Comparison of ENCODE assay signal across 15 mouse cellular contexts in genomic region chr6:147391425-147392158, GRCm38 (mm10).
DNase-seq lines count a peak whose midpoint lies in the region; ATAC-seq lines count a peak whose summit lies in the region.
"Had no signal": no experiment of that assay in that cellular context is flagged by ENCODE, and none has a peak within 500 bp of the region (broad histone marks: within the 10 kb centered on the region; RNA-seq: fewer than 3 reads in every experiment).

No protein-coding gene starts in this region.

- 38% methylated on average over 14 of the region's 14 CpGs for WGBS in embryonic facial prominence, embryonic 11.5 days
- WGBS in embryonic facial prominence, embryonic 10.5 days: 50% methylated on average over 14 of the region's 14 CpGs
- WGBS in neural tube, embryonic 11.5 days: 39% methylated on average over 14 of the region's 14 CpGs
- 15% methylated on average over 14 of the region's 14 CpGs for WGBS in hindbrain, embryonic 12.5 days

- no peak for ATAC-seq in embryonic facial prominence, embryonic 11.5 days (replicated peaks; ENCODE audit: insufficient number of reproducible peaks, low FRiP score, low TSS enrichment, low read depth)
- ATAC-seq in neural tube, embryonic 11.5 days (ENCODE audit: insufficient read depth, low FRiP score, low TSS enrichment): 0 out of 2 replicates have a peak, but pooled peaks have one; percentile 16
- ATAC-seq in hindbrain, embryonic 12.5 days (ENCODE audit: low FRiP score): no peak

- no peak overlapping the region for H3K4me3 ChIP-seq in embryonic facial prominence, embryonic 11.5 days (ENCODE audit: low read depth, low read length)
- H3K4me3 ChIP-seq in embryonic facial prominence, embryonic 10.5 days: no peak overlapping the region
- no peak overlapping the region for H3K4me3 ChIP-seq in neural tube, embryonic 11.5 days (ENCODE audit: low read depth, low read length)
- H3K4me3 ChIP-seq in hindbrain, embryonic 12.5 days: no peak overlapping the region
- H3K4me3 ChIP-seq: heart, embryonic 10.5 days; liver, embryonic 13.5 days; myocyte had no signal

- no peak overlapping the region for H3K9ac ChIP-seq in embryonic facial prominence, embryonic 11.5 days (replicated peaks; ENCODE audit: low read length)
- H3K9ac ChIP-seq in neural tube, embryonic 11.5 days (ENCODE audit: low read length): no peak overlapping the region
- no peak overlapping the region for H3K9ac ChIP-seq in hindbrain, embryonic 12.5 days
- H3K9ac ChIP-seq: liver, embryonic 13.5 days had no signal

- H3K4me1 ChIP-seq in embryonic facial prominence, embryonic 11.5 days (ENCODE audit: control insufficient read depth, insufficient read depth, low read length): no peaks in the 10 kb centered on the region
- peaks cover 40% of the 10 kb centered on the region for H3K4me1 ChIP-seq in embryonic facial prominence, embryonic 10.5 days
- no peaks in the 10 kb centered on the region for H3K4me1 ChIP-seq in neural tube, embryonic 11.5 days (ENCODE audit: control insufficient read depth, insufficient read depth, low read length)
- peaks cover 13% of the 10 kb centered on the region; the same call in 1 of the 2 replicates for H3K4me1 ChIP-seq in hindbrain, embryonic 12.5 days
- H3K4me1 ChIP-seq: liver, embryonic 13.5 days had no signal

- H3K9me3 ChIP-seq in embryonic facial prominence, embryonic 11.5 days (replicated peaks; ENCODE audit: control insufficient read depth, low read length): no peaks in the 10 kb centered on the region
- no peaks in the 10 kb centered on the region for H3K9me3 ChIP-seq in embryonic facial prominence, embryonic 10.5 days
- H3K9me3 ChIP-seq in neural tube, embryonic 11.5 days (ENCODE audit: control insufficient read depth, low read length): no peaks in the 10 kb centered on the region
- H3K9me3 ChIP-seq in hindbrain, embryonic 12.5 days (replicated peaks): no peaks in the 10 kb centered on the region
- H3K9me3 ChIP-seq: heart, embryonic 10.5 days; liver, embryonic 13.5 days had no signal

- peak; percentile 9 for DNase-seq in embryonic facial prominence, embryonic 11.5 days (ENCODE audit: low spot score)
- no peak for DNase-seq in embryonic facial prominence, embryonic 10.5 days (ENCODE audit: low spot score)
- DNase-seq in neural tube, embryonic 11.5 days (ENCODE audit: low spot score): peak; percentile 20
- DNase-seq in neural tube, embryonic 10.5 days (ENCODE audit: extremely low spot score, low spot score): no peak
- no peak for DNase-seq in gastrocnemius, postnatal 10 days
- DNase-seq in right cerebral cortex, postnatal 36 days (ENCODE audit: low spot score in 2 of 2): no peak
- no peak for DNase-seq in Muller cell, postnatal 12 days (ENCODE audit: inconsistent ontology term)
- DNase-seq: cerebellum, adult 18-20 months; left cerebral cortex, postnatal 4 days; liver, embryonic 13.5 days; lung, postnatal 4 days had no signal

- no peaks in the 10 kb centered on the region for H3K36me3 ChIP-seq in embryonic facial prominence, embryonic 11.5 days (replicated peaks; ENCODE audit: control insufficient read depth, insufficient read depth, low read depth, low read length)
- H3K36me3 ChIP-seq in embryonic facial prominence, embryonic 10.5 days (replicated peaks): no peaks in the 10 kb centered on the region
- H3K36me3 ChIP-seq in neural tube, embryonic 11.5 days (ENCODE audit: control insufficient read depth, insufficient read depth, low read length): no peaks in the 10 kb centered on the region
- no peaks in the 10 kb centered on the region for H3K36me3 ChIP-seq in hindbrain, embryonic 12.5 days
- H3K36me3 ChIP-seq: heart, embryonic 10.5 days; liver, embryonic 13.5 days had no signal

- no peaks in the 10 kb centered on the region for H3K27me3 ChIP-seq in embryonic facial prominence, embryonic 11.5 days (ENCODE audit: control insufficient read depth, insufficient read depth, low read length)
- H3K27me3 ChIP-seq in embryonic facial prominence, embryonic 10.5 days (replicated peaks; ENCODE audit: low read depth, poor library complexity, severe bottlenecking): no peaks in the 10 kb centered on the region
- no peaks in the 10 kb centered on the region for H3K27me3 ChIP-seq in neural tube, embryonic 11.5 days (ENCODE audit: control insufficient read depth, insufficient read depth, low read length)
- H3K27me3 ChIP-seq in hindbrain, embryonic 12.5 days: no peaks in the 10 kb centered on the region
- H3K27me3 ChIP-seq: liver, embryonic 13.5 days had no signal

- no peak overlapping the region for H3K4me2 ChIP-seq in embryonic facial prominence, embryonic 11.5 days (ENCODE audit: low read depth, low read length)
- no peak overlapping the region for H3K4me2 ChIP-seq in neural tube, embryonic 11.5 days (ENCODE audit: low read depth)
- peak overlapping the region; percentile 29; the same call in 1 of the 2 replicates for H3K4me2 ChIP-seq in hindbrain, embryonic 12.5 days (replicated peaks)
- H3K4me2 ChIP-seq: liver, embryonic 13.5 days had no signal

- H3K27ac ChIP-seq in embryonic facial prominence, embryonic 11.5 days (replicated peaks; ENCODE audit: low read depth, low read length): no peak overlapping the region
- H3K27ac ChIP-seq in embryonic facial prominence, embryonic 10.5 days (replicated peaks): no peak overlapping the region; the same call in 1 of the 2 replicates
- H3K27ac ChIP-seq in neural tube, embryonic 11.5 days (ENCODE audit: low read depth, low read length): no peak overlapping the region
- no peak overlapping the region for H3K27ac ChIP-seq in hindbrain, embryonic 12.5 days
- H3K27ac ChIP-seq: heart, embryonic 10.5 days; kidney, postnatal 0 days; liver, embryonic 13.5 days had no signal

Comparison
In these comparisons a context has a peak if more than half of its experiments do, and no peak if none do; other contexts are left out.
1. DNase-seq: peak in embryonic facial prominence, embryonic 11.5 days (single experiment) and neural tube, embryonic 11.5 days (single experiment); none in embryonic facial prominence, embryonic 10.5 days (single experiment), neural tube, embryonic 10.5 days (single experiment), gastrocnemius, postnatal 10 days (single experiment), right cerebral cortex, postnatal 36 days (0 of 2) and Muller cell, postnatal 12 days (single experiment).